Mouse (Mus musculus) small intestine, adult 2 months (tissue): ENCODE results near the gene Colq.

ENCODE experiments used
- CTCF ChIP-seq: fragments of 200-500 bp; IDR thresholded peaks from 2 replicates; pipeline ENCODE4 v1.5.1; 2012; ENCODE audit warnings: low read depth, mild to moderate bottlenecking, control low read depth, inconsistent platforms, low read length, moderate library complexity, mixed read lengths; ENCODE audit not compliant: insufficient replicate concordance, insufficient read length; ENCODE audit errors: extremely low read depth
- POLR2A ChIP-seq: fragments of 200-500 bp; IDR thresholded peaks from 2 replicates; pipeline ENCODE4 v1.6.1; 2012; ENCODE audit warnings: low read depth, mild to moderate bottlenecking, control low read depth, inconsistent platforms, low read length, moderate library complexity

- no peak for TF ChIP-seq POLR2A
- TF ChIP-seq CTCF: no peak
Measured at GRCm38 (mm10) chr14:31495538-31495937, 95.6 kb downstream of the Colq start.
